Mouse (Mus musculus) adrenal gland, adult (tissue): ENCODE results near the gene Grid2ip.

ENCODE experiments used
- DNase-seq, 2 experiments: peaks; one replicate each; pipeline ENCODE4 v3.0.0; 2022 to 2023; ENCODE audit warnings: low spot score in 1 of 2; ENCODE audit not compliant: inconsistent age in 2 of 2

The Grid2ip gene

DNA sequence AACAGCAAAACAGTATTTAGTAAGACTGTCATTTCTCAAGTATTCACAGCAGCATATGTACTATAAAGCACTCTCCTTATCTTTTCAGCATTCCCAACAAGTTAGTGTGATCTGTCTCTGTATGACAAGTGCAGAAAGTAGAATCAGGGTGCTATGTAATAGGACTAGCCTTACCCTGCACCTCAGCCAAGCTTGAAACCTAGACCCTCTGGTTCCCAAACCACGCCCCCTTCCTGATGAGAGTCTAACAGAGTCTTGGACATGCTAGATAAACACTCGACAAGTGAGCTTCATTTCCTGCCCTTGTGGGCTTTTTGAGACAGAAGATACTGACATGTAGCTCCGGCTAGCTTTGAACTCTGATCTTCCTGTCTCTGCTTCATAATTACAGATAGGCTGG is 52.1 kb downstream of the Grid2ip start:
- no peak for DNase-seq

DNA sequence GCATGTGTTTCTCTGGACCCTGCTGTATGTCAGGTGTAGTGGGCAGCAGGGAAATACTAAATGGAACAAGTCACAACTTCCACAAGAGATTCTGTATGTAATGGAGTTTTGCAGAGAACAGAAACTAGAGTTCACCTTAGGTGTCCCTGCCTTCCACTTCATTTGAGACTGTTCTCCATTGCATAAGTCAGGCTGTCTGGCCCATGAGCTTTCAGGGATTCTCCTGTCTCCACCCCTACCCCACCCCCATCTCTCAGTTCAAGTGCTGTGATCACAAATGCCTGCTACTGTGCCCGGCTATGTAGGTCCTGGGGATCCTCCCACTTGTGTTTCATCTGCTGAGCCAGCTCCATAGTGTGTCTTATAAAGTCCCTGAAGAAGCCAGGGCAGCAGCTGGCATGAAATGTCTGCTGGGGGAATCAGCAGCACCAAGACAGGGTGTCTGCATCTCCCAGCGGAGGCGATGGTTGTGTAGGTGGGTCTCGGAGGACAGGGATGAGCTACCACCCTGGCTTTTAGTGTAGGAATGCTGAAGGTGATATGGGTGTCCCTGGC is 53.8 kb downstream of the Grid2ip start:
- no peak for DNase-seq

DNA sequence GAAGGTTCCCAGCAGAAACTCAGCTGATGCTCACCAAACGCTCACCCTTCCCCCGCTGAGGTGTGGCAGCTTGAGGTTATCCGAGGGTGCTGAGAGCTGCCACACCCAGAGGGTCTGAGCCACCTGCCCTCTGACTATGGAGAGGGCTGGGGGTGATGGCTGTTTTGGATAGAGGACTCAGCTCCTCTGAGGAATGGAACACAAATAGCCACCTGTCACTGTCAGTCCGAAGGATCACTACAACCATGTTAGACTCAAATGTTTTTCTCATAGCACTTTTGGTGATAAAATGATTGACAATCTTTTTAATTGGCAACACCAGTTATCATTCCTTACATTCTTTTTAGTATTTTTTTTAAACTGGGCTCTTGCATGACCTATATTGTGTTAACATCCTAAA is 64.3 kb downstream of the Grid2ip start:
- DNase-seq, result no peak

DNA sequence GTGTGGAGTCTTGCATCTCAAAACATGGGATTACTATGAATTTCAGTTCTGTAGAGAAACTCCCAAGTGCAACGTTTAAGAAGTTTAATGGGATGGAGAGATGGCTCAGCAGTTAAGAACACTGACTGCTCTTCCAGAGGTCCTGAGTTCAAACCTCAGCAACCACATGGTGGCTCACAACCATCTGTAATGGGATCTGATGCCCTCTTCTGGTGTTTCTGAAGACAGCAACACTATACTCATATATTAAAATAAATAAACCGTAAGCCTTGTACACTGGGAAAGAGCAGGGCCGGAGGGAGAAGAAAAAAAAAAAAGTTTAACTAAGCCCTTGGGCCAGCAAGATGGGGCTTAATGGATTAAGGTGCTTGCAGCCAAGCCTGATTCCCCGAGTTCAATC is 65.9 kb downstream of the Grid2ip start:
- no peak for DNase-seq

DNA sequence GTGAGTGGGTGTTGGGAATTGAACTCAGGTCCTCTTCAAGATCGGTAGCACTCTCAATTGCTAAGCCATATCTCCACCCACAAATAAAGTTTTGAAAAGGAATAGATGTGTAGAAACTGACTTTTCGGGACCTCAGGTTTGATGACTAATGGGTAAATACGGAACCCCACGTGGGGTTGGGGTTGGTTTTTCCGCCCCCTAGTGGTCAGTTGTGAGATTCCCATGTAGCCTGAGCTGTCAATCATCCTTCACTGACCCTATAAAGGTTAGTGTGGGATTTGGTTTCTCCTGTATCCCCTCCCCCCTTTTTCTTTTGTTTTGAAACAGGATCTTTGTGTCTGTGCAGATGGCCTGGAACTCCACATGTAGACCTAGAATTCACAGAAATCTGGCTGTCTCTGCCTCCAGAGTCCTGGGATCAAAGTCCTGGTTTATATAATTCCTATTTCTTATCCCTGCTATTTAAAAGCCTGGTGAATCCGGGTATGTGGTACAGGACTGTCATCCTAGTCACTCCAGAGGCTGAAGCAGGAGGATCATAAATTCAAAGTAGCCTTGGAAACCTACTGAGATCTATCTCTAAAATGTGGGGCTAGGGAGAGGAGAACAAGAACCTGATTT is 66.9 kb downstream of the Grid2ip start:
- peak; percentile 61 to 89 for DNase-seq

DNA sequence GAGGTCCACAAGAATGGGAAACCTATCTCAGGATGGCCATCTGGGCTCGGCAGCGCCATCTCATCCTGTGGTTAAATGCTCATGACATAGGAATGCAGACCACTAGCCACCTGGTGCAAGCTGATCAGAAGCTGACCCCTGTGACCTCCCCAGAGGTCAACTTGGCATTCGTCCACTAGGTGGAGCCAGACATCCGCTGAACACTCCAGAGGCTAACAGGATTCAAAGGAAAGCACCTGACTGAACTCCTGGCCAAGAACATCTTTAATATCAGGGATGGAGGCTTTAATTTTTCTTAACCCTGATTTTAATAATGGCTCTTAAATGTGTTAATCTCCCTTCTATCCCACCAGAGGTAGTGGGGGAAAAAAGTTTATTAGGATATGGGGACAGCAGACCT is 77.3 kb downstream of the Grid2ip start:
- DNase-seq, result peak; percentile 66 to 90

DNA sequence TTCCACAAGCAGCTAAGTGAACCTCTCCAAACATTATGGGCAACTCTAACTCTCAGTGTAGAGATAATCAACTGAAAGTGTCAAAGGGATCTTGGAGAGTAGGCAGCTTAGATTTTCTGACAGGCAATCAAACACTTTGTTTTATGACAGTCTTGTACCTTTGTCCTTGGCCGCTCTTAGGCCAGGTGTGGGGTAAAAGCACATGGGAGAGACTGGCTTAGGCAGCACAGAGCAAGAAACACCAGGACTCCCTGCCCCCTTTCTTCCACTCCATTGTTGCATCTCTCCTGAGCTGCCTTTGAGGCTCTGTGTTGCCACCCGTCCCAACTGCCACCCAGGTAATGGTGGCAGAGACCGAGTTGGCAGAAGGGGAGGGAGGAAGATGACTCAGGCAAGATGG is 84.2 kb downstream of the Grid2ip start:
- no peak for DNase-seq

DNA sequence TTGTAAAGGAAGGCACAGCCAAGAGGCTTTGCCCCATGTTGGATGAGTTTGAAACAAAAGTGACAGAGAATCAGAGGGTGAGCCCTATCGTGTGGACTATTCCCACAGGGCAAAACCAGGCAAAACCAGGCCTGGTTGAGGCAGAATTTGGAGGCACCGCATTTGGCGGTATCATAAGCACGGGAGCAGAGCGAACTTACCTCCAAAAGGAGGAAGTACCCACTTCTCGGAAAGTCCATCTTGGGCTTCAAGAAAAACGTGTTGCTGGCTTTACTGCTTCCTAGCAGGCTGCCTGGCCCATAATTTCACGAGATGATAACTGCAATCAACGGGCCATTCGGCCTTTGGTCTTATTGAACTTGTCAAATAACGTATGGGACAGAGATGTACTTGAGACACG is 84.6 kb downstream of the Grid2ip start:
- DNase-seq, result no peak
